Mouse (Mus musculus): Measurements from ENCODE around the gene Ccl24. TPM values are rescaled to one million over a fixed set of nuclear protein-coding genes. Genes with fewer than 3 reads are reported as not detected.

Ccl24 gene
- polyA plus RNA-seq, 1 experiment from 2014 or later: 3.5 TPM

DNA sequence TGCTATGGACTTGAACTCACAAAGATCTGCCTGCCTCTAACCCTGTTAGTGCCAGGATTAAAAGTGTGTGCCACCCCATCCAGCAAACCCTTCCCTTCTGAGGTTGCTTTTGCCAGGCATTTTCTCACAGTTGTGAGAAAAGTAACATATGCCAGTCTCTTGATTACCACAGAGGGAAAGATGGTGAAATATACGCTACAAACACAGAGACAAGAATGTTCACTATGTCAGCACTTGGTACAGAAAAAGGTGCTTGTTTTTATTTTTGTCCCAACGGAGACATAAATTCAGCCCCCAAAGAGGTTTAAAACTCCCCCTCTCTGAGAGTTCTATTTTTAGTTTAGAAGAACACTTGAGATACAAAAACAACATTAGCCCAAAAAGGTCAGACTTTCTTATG lies 48.8 kb downstream of the Ccl24 start:
- Histone ChIP-seq H3K9ac (ENCODE audit: low read depth, low read length) (no peak overlapping the region), H3K36me3 (ENCODE audit: control insufficient read depth, insufficient read depth, low read length) (peaks cover 4% of the 10 kb centered on the region; the same call in 1 of the 2 replicates), H3K9me3 (ENCODE audit: control insufficient read depth, low read length) (no peaks in the 10 kb centered on the region), H3K27me3 (replicated peaks; ENCODE audit: control insufficient read depth, insufficient read depth, low read length) (no peaks in the 10 kb centered on the region), H3K4me2 (ENCODE audit: low read depth, low read length) (no peak overlapping the region), H3K4me1 (ENCODE audit: control insufficient read depth, insufficient read depth, low read length) (no peaks in the 10 kb centered on the region), H3K27ac (replicated peaks; ENCODE audit: low read depth, low read length) (no peak overlapping the region), H3K4me3 (ENCODE audit: low read depth, low read length) (no peak overlapping the region)
- WGBS: 82% methylated on average over 2 of the region's 2 CpGs
- DNase-seq (ENCODE audit: low spot score) (no peak), ATAC-seq (ENCODE audit: low read depth) (no peak)

DNA sequence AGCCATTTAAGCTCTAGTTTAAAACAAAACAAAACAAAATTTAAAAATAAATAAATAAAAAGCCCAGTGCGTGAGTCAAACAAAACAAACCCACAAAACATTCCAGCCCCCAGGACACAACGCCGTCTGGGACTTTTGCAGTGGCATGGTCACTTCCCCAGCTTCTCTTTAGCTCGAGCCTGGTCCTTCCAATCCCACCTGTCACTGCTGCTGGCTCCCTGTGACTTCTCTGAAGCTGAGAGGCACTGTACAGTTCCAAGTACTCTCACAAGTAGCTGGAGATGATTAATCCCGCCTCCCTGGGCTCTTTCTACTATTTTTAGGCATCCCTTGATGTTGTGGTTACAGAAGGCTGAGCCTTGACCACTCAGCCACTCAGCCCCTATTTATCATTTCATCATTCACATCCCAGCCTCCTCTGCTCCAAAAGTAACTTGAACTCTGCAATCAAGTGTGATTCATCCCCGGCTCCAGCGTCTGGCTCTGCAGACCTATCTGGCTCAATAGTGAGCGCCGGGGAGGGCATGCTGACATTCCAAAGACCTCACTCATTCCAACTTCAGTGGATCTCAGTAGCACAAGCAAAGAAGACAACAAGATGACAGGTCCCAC lies 50.6 kb downstream of the Ccl24 start:
- Histone ChIP-seq H3K4me2 (ENCODE audit: low read depth, low read length) (no peak overlapping the region), H3K27ac (replicated peaks; ENCODE audit: low read depth, low read length) (no peak overlapping the region), H3K9me3 (ENCODE audit: control insufficient read depth, low read length) (0 out of 2 replicates have a peak, but pooled peaks cover 2% of the 10 kb centered on the region), H3K4me3 (ENCODE audit: low read depth, low read length) (no peak overlapping the region), H3K27me3 (replicated peaks; ENCODE audit: control insufficient read depth, insufficient read depth, low read length) (no peaks in the 10 kb centered on the region), H3K36me3 (ENCODE audit: control insufficient read depth, insufficient read depth, low read length) (peaks cover 7% of the 10 kb centered on the region; the same call in 1 of the 2 replicates), H3K9ac (ENCODE audit: low read depth, low read length) (no peak overlapping the region), H3K4me1 (ENCODE audit: control insufficient read depth, insufficient read depth, low read length) (no peaks in the 10 kb centered on the region)
- ATAC-seq (ENCODE audit: low read depth): no peak
- WGBS: 55% methylated on average over 9 of the region's 9 CpGs
- DNase-seq (ENCODE audit: low spot score): peak; percentile 57

Other genes starting within 250 kb of the Ccl24 start
- 0.17 TPM in 1 of 2 replicates, not detected in the other for gene Fkbp6, start 223.0 kb downstream of the Ccl24 start, polyA plus RNA-seq (2014; fragmentation: Nextera tagmentation; extraction: Ambion mirVana)
- not detected in 2 replicates for gene Trim50, start 219.8 kb downstream of the Ccl24 start, polyA plus RNA-seq (2014; fragmentation: Nextera tagmentation; extraction: Ambion mirVana)
- 23.7 and 27.6 TPM in 2 replicates for gene Nsun5, start 203.1 kb downstream of the Ccl24 start, polyA plus RNA-seq (2014; fragmentation: Nextera tagmentation; extraction: Ambion mirVana)
- gene Pom121, start 178.5 kb downstream of the Ccl24 start, polyA plus RNA-seq (2014; fragmentation: Nextera tagmentation; extraction: Ambion mirVana): 14.8 and 15.4 TPM in 2 replicates
- gene Hip1, start 27.9 kb downstream of the Ccl24 start, polyA plus RNA-seq (2014; fragmentation: Nextera tagmentation; extraction: Ambion mirVana): 45.6 and 47.1 TPM in 2 replicates
- gene Ccl26, start 9.5 kb downstream of the Ccl24 start, polyA plus RNA-seq (2014; fragmentation: Nextera tagmentation; extraction: Ambion mirVana): not detected in 2 replicates
- 37.1 and 44.2 TPM in 2 replicates for gene Rhbdd2, start 59.6 kb upstream of the Ccl24 start, polyA plus RNA-seq (2014; fragmentation: Nextera tagmentation; extraction: Ambion mirVana)
- 61.8 and 61.9 TPM in 2 replicates for gene Por, start 97.0 kb upstream of the Ccl24 start, polyA plus RNA-seq (2014; fragmentation: Nextera tagmentation; extraction: Ambion mirVana)
- 36.7 and 42.2 TPM in 2 replicates for gene Tmem120a, start 171.4 kb upstream of the Ccl24 start, polyA plus RNA-seq (2014; fragmentation: Nextera tagmentation; extraction: Ambion mirVana)
- 0.54 and 0.90 TPM in 2 replicates for gene Styxl1, start 205.3 kb upstream of the Ccl24 start, polyA plus RNA-seq (2014; fragmentation: Nextera tagmentation; extraction: Ambion mirVana)
- 481 and 483 TPM in 2 replicates for gene Mdh2, start 205.4 kb upstream of the Ccl24 start, polyA plus RNA-seq (2014; fragmentation: Nextera tagmentation; extraction: Ambion mirVana)
- 1.1 and 1.5 TPM in 2 replicates for gene Srrm3, start 233.8 kb upstream of the Ccl24 start, polyA plus RNA-seq (2014; fragmentation: Nextera tagmentation; extraction: Ambion mirVana)

Measured in embryonic facial prominence, embryonic 14.5 days (tissue).